Mouse (Mus musculus): Measurements from ENCODE around the gene Sez6. TPM values are rescaled to one million over a fixed set of nuclear protein-coding genes. Genes with fewer than 3 reads are reported as not detected.
A peak's percentile ranks its signal among the peaks of the same experiment; 100 is the strongest.

The Sez6 gene
- polyA plus RNA-seq, 1 experiment from 2014 or later: 132 TPM

GRCm38 (mm10) chr11:77964415-77965095, 34.0 kb downstream of the Sez6 start:
- Histone ChIP-seq H3K27ac (ENCODE audit: low read depth, low read length) (peak overlapping the region; percentile 62), H3K4me3 (ENCODE audit: low read length) (no peak overlapping the region), H3K9ac (ENCODE audit: low read depth, low read length) (no peak overlapping the region), H3K4me2 (ENCODE audit: low read length) (no peak overlapping the region; the same call in 1 of the 2 replicates), H3K27me3 (replicated peaks; ENCODE audit: control insufficient read depth, insufficient read depth, low read length) (no peaks in the 10 kb centered on the region), H3K4me1 (ENCODE audit: control insufficient read depth, insufficient read depth, low read depth, low read length) (peaks cover 34% of the 10 kb centered on the region), H3K9me3 (ENCODE audit: control insufficient read depth, low read length) (no peaks in the 10 kb centered on the region), H3K36me3 (ENCODE audit: control insufficient read depth, insufficient read depth, low read length) (no peaks in the 10 kb centered on the region; the same call in 1 of the 2 replicates)
- 8% methylated on average over 19 of the region's 19 CpGs for WGBS
- ATAC-seq: peak; percentile 16

GRCm38 (mm10) chr11:77965101-77966036, 34.8 kb downstream of the Sez6 start:
- H3K9ac ChIP-seq (ENCODE audit: low read depth, low read length): peak overlapping the region; percentile 37
- H3K4me3 ChIP-seq (ENCODE audit: low read length): no peak overlapping the region
- H3K4me1 ChIP-seq (ENCODE audit: control insufficient read depth, insufficient read depth, low read depth, low read length): peaks cover 27% of the 10 kb centered on the region
- no peaks in the 10 kb centered on the region; the same call in 1 of the 2 replicates for H3K36me3 ChIP-seq (ENCODE audit: control insufficient read depth, insufficient read depth, low read length)
- peak overlapping the region; percentile 62 for H3K27ac ChIP-seq (ENCODE audit: low read depth, low read length)
- WGBS: 5% methylated on average over 17 of the region's 17 CpGs
- H3K27me3 ChIP-seq (replicated peaks; ENCODE audit: control insufficient read depth, insufficient read depth, low read length): no peaks in the 10 kb centered on the region
- peak overlapping the region; percentile 22 for H3K4me2 ChIP-seq (ENCODE audit: low read length)
- no peaks in the 10 kb centered on the region for H3K9me3 ChIP-seq (ENCODE audit: control insufficient read depth, low read length)
- ATAC-seq: peak; percentile 83

- Histone ChIP-seq H3K9ac (ENCODE audit: low read depth, low read length) (no peak overlapping the region), H3K4me1 (ENCODE audit: control insufficient read depth, insufficient read depth, low read depth, low read length) (peaks cover 25% of the 10 kb centered on the region), H3K27me3 (replicated peaks; ENCODE audit: control insufficient read depth, insufficient read depth, low read length) (no peaks in the 10 kb centered on the region), H3K4me3 (ENCODE audit: low read length) (no peak overlapping the region), H3K9me3 (ENCODE audit: control insufficient read depth, low read length) (no peaks in the 10 kb centered on the region), H3K27ac (ENCODE audit: low read depth, low read length) (peak overlapping the region; percentile 3; the same call in 1 of the 2 replicates), H3K36me3 (ENCODE audit: control insufficient read depth, insufficient read depth, low read length) (no peaks in the 10 kb centered on the region; the same call in 1 of the 2 replicates), H3K4me2 (ENCODE audit: low read length) (no peak overlapping the region; the same call in 1 of the 2 replicates)
- 28% methylated on average over 5 of the region's 5 CpGs for WGBS
- ATAC-seq: no peak; the same call in 1 of the 2 replicates
These were observed 35.4 kb downstream of the Sez6 start for GRCm38 (mm10) chr11:77966037-77966391.

DNA sequence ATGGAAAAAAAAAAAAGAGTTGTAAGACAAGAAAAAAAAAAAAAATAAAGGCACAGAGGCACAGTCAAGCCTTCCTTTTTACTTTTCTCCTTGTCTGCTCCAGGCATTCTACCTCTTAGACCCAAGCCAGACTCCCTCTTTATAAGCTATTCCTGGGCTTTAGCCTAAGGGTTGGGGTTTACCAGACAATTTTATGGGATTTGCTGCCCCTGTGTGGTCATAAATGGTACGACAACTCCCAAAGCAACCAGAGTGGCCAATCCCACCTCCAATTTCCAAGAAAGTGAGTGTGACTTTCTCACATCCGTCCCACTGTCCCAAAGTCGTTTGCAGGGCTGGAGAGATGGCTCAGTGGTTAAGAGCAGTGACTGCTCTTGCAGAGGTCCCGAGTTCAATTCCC, 36.5 kb downstream of the Sez6 start:
- 2% methylated on average over 4 of the region's 4 CpGs for WGBS
- no peak for ATAC-seq
- peaks cover 25% of the 10 kb centered on the region for H3K4me1 ChIP-seq (ENCODE audit: control insufficient read depth, insufficient read depth, low read depth, low read length)

DNA sequence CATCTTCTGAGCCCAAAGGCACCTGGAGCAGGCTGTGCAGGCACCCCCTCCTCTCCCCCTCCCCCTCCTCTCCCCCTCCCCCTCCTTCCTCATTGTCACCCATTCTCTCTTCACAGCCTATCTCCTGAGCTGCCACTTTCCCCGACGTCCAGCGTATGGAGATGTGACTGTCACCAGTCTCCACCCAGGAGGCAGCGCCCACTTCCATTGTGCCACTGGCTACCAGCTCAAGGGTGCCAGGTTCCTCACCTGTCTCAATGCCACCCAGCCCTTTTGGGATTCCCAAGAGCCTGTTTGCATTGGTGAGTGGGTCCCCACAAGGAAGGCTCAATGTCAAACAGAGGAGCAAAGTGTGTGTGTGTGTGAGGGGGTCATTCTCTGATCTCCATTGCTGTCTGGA, 38.2 kb downstream of the Sez6 start:
- H3K27me3 ChIP-seq (replicated peaks; ENCODE audit: control insufficient read depth, insufficient read depth, low read length): no peaks in the 10 kb centered on the region
- H3K9ac ChIP-seq (ENCODE audit: low read depth, low read length): no peak overlapping the region
- 71% methylated on average over 4 of the region's 4 CpGs for WGBS
- no peak overlapping the region for H3K27ac ChIP-seq (ENCODE audit: low read depth, low read length)
- H3K36me3 ChIP-seq (ENCODE audit: control insufficient read depth, insufficient read depth, low read length): peaks cover 3% of the 10 kb centered on the region
- H3K4me2 ChIP-seq (ENCODE audit: low read length): no peak overlapping the region
- H3K9me3 ChIP-seq (ENCODE audit: control insufficient read depth, low read length): no peaks in the 10 kb centered on the region
- peaks cover 25% of the 10 kb centered on the region for H3K4me1 ChIP-seq (ENCODE audit: control insufficient read depth, insufficient read depth, low read depth, low read length)
- no peak overlapping the region for H3K4me3 ChIP-seq (ENCODE audit: low read length)
- no peak for ATAC-seq

More for the DNA sequence above, 36.5 kb downstream of the Sez6 start:
- no peak overlapping the region for H3K4me2 ChIP-seq (ENCODE audit: low read length)
- no peaks in the 10 kb centered on the region; the same call in 1 of the 2 replicates for H3K36me3 ChIP-seq (ENCODE audit: control insufficient read depth, insufficient read depth, low read length)
- H3K27me3 ChIP-seq (replicated peaks; ENCODE audit: control insufficient read depth, insufficient read depth, low read length): no peaks in the 10 kb centered on the region
- no peak overlapping the region for H3K4me3 ChIP-seq (ENCODE audit: low read length)
- no peak overlapping the region for H3K9ac ChIP-seq (ENCODE audit: low read depth, low read length)
- no peaks in the 10 kb centered on the region for H3K9me3 ChIP-seq (ENCODE audit: control insufficient read depth, low read length)
- H3K27ac ChIP-seq (ENCODE audit: low read depth, low read length): no peak overlapping the region

DNA sequence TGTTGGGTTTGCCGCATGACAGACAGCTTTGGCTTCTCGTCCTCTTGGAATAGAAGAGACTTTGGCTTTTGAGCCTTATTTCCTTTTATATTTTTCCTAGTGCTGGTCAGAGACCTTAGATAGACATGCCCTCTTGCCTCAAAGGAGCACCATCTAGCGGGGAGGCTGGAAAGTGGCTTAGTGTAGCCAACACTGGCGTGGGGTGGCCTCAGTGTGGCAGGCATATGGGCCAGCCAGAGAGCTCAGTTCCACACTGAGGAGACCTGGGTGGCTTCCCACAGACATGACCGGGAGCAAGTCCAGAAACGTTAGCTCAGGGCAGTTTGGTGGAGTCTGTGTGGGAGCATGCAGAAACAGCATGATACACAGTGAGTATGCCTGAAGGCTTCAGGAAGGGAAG, 40.1 kb downstream of the Sez6 start:
- H3K4me1 ChIP-seq (ENCODE audit: control insufficient read depth, insufficient read depth, low read depth, low read length): peaks cover 11% of the 10 kb centered on the region
- H3K4me2 ChIP-seq (ENCODE audit: low read length): no peak overlapping the region
- no peak overlapping the region for H3K27ac ChIP-seq (ENCODE audit: low read depth, low read length)
- no peaks in the 10 kb centered on the region for H3K9me3 ChIP-seq (ENCODE audit: control insufficient read depth, low read length)
- no peak for ATAC-seq
- H3K27me3 ChIP-seq (replicated peaks; ENCODE audit: control insufficient read depth, insufficient read depth, low read length): no peaks in the 10 kb centered on the region
- peaks cover 3% of the 10 kb centered on the region for H3K36me3 ChIP-seq (ENCODE audit: control insufficient read depth, insufficient read depth, low read length)
- no peak overlapping the region for H3K9ac ChIP-seq (ENCODE audit: low read depth, low read length)
- WGBS: 90% methylated on average over 6 of the region's 6 CpGs
- no peak overlapping the region for H3K4me3 ChIP-seq (ENCODE audit: low read length)

GRCm38 (mm10) chr11:77973520-77973919, 42.9 kb downstream of the Sez6 start:
- Histone ChIP-seq H3K27me3 (replicated peaks; ENCODE audit: control insufficient read depth, insufficient read depth, low read length) (peaks cover 4% of the 10 kb centered on the region; the same call in 1 of the 2 replicates), H3K36me3 (ENCODE audit: control insufficient read depth, insufficient read depth, low read length) (peaks cover 9% of the 10 kb centered on the region)

DNA sequence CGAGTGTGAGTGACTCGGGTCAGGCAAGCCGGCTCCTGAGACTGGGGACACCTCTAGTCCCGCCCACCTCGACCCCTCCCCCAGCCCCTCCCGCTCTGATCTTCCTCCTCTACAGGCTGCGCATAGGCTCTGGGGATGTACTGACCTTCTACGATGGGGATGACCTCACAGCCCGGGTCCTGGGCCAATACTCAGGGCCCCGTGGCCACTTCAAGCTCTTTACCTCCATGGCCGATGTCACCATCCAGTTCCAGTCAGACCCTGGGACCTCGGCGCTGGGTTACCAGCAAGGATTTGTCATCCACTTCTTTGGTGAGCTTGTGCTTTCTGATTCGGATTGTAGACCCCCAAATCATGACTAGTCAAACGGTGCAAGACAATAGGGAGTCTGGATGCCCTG, 43.7 kb downstream of the Sez6 start:
- ATAC-seq: 0 out of 2 replicates have a peak, but pooled peaks have one; percentile 9
- no peaks in the 10 kb centered on the region for H3K9me3 ChIP-seq (ENCODE audit: control insufficient read depth, low read length)
- H3K9ac ChIP-seq (ENCODE audit: low read depth, low read length): no peak overlapping the region
- no peak overlapping the region for H3K4me3 ChIP-seq (ENCODE audit: low read length)
- WGBS: 44% methylated on average over 15 of the region's 15 CpGs
- H3K4me1 ChIP-seq (ENCODE audit: control insufficient read depth, insufficient read depth, low read depth, low read length): no peaks in the 10 kb centered on the region
- H3K27ac ChIP-seq (ENCODE audit: low read depth, low read length): no peak overlapping the region
- peaks cover 9% of the 10 kb centered on the region for H3K36me3 ChIP-seq (ENCODE audit: control insufficient read depth, insufficient read depth, low read length)
- no peak overlapping the region for H3K4me2 ChIP-seq (ENCODE audit: low read length)
- peaks cover 4% of the 10 kb centered on the region; the same call in 1 of the 2 replicates for H3K27me3 ChIP-seq (replicated peaks; ENCODE audit: control insufficient read depth, insufficient read depth, low read length)

More at GRCm38 (mm10) chr11:77973520-77973919, 42.9 kb downstream of the Sez6 start:
- Histone ChIP-seq H3K27ac (ENCODE audit: low read depth, low read length) (no peak overlapping the region), H3K9ac (ENCODE audit: low read depth, low read length) (no peak overlapping the region), H3K4me3 (ENCODE audit: low read length) (no peak overlapping the region), H3K4me2 (ENCODE audit: low read length) (no peak overlapping the region), H3K4me1 (ENCODE audit: control insufficient read depth, insufficient read depth, low read depth, low read length) (no peaks in the 10 kb centered on the region), H3K9me3 (ENCODE audit: control insufficient read depth, low read length) (no peaks in the 10 kb centered on the region)
- ATAC-seq: no peak
- 84% methylated on average over 7 of the region's 7 CpGs for WGBS

DNA sequence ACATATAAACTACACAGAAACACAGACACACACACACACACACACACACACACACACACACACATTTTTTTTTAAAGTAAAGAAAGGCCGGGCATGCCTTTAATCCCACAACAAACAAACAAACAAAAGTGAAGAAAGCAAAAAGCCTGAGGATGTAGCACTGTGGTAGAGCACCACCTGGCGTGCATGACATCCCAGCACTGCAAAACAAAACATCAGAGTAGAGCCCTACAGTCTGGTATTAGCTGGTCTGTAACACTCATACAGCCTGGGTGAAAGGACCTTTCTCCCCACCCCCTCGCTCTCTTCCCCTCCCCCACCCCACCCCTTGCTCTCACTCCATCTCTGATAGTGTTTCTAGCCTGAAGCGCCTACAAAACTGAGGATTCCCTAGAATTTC, 45.3 kb downstream of the Sez6 start:
- no peaks in the 10 kb centered on the region; the same call in 1 of the 2 replicates for H3K4me1 ChIP-seq (ENCODE audit: control insufficient read depth, insufficient read depth, low read depth, low read length)
- H3K4me2 ChIP-seq (ENCODE audit: low read length): no peak overlapping the region
- ATAC-seq: no peak
- WGBS: 42% methylated on average over 4 of the region's 4 CpGs
- H3K9ac ChIP-seq (ENCODE audit: low read depth, low read length): no peak overlapping the region
- H3K36me3 ChIP-seq (ENCODE audit: control insufficient read depth, insufficient read depth, low read length): peaks cover 9% of the 10 kb centered on the region; the same call in 1 of the 2 replicates
- no peak overlapping the region for H3K27ac ChIP-seq (ENCODE audit: low read depth, low read length)
- no peak overlapping the region for H3K4me3 ChIP-seq (ENCODE audit: low read length)
- peaks cover 4% of the 10 kb centered on the region; the same call in 1 of the 2 replicates for H3K27me3 ChIP-seq (replicated peaks; ENCODE audit: control insufficient read depth, insufficient read depth, low read length)
- no peaks in the 10 kb centered on the region for H3K9me3 ChIP-seq (ENCODE audit: control insufficient read depth, low read length)

Data from hindbrain, embryonic 16.5 days (tissue).